Mouse (Mus musculus) heart, postnatal 25 days (tissue): ENCODE data around the gene Spata33. TPM values are rescaled to one million over a fixed set of nuclear protein-coding genes. Genes with fewer than 3 reads are reported as not detected.
"Not testable (repeated sequence)": the region's sequence is repeated elsewhere in the genome, so short reads cannot be mapped to it uniquely, and the experiment has no call there.

Source experiments
- DNase-seq: peaks from one replicate; pipeline ENCODE4 v3.0.0; 2022; ENCODE audit warnings: low spot score
- intact Hi-C: fragments of 180-260 bp; cut with DNase I; formaldehyde crosslinking; loops from one replicate; pipeline ENCODE4 v1.15.1; 2025
- total RNA-seq, 2 experiments: library from RNA; stranded (reverse); gene quantifications; 2 replicates each; pipeline ENCODE4 v1.2.3; 2021

Spata33 gene
- total RNA-seq, 2 experiments from 2014 or later = 30.2 to 30.6 TPM

DNA sequence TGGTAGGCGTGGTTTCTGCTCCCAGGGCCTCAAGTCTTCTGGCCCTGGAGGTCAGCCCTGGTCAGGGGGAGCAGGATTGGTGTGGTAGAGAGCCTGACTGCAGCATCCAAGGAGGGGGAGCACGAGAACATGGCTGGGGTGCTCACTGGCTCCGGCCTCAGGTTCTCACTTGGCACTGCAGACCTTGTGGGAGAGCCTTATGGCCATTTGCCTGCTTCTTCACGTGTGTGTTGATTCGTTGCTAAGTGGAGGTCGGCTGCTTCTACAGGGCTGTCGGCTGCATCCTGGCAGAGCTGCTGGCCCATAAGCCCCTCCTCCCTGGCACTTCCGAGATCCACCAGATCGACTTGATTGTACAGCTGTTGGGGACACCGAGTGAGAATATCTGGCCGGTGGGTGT is 17.7 kb downstream of the Spata33 start:
- DNase-seq, intact Hi-C loops: not testable (repeated sequence)

DNA sequence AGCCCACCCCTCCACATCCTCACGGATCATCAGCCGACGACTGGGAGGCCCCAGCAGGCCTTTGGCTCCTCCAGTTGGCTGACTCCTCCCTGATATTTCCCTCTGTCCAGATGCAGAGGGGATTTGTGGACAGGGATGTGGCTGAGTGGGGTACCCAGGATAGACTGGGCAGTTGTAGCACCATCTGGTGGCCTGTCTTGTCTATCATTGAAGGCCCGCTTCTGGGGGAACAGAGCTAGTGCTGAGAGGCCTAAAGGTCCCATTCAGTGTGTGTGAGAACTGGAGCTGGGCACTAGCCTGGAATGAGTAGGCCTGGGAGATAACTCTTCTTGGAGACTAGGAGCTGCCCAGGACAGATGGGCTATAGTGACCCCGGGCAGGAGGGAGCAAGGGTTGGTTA is 19.1 kb downstream of the Spata33 start:
- no peak for DNase-seq
- intact Hi-C loops = no loop called here

DNA sequence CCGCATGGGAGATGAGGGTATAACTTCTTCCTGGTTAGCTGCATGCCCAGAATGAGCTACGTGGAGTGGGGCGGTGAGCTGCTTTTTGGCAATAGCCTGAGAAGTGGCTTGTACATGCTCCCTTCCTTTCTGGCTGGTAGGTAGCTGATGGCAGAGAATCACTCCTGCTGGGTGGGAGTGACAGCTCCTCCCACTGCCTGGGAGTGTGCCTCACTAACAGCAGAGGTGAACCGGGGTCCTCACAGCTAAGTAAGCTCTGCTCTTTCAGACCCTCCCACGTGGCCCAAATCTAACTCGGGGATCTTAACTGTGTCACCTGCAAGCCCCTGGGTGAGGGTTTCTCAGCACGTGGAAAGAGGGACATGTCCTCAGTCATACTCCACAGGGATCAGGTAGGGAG is 19.9 kb downstream of the Spata33 start:
- intact Hi-C loops = no loop called here

DNA sequence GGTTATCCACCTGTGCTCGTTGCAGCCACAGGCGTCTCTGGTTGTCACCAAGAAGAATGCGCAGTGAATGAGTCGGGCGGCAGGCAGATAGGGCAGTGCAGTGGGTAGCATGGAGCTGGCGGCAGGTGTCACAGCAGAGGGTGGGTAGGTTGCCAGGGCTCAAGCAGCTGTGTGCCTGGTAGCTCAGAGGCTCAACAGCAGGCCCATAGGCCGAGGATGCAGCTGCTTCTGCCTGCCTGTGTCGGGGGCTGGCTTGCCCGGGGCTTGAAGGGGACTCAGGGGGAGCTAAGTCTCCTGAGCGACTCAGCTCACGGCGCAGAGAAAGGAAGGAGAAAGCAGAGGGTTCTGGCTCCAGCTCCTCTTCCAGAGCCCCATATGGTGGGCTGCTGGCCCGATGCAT is 20.7 kb downstream of the Spata33 start:
- intact Hi-C loops = no loop called here
- DNase-seq = no peak

More for the DNA sequence above, 19.9 kb downstream of the Spata33 start:
- DNase-seq = no peak

DNA sequence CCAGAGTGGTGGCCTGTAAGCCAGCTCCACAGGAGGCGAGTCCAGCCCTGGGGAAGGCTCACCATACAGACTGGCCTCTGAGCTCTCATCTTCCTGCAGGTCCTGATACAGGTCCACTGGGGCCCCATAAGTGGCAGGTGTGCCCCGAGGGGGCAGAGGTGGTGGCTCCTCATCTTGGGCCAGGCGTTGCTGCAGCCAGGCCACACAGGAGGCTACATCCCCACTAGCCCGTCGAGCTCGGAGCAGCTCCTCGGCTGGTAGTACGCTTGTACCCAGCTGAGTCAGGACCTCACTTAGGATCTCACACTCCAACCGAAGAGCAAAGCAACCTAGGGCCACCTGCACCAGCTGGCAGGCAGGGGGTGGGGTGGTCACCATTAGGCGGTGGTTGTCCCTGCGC is 21.1 kb downstream of the Spata33 start:
- no peak for DNase-seq

DNA sequence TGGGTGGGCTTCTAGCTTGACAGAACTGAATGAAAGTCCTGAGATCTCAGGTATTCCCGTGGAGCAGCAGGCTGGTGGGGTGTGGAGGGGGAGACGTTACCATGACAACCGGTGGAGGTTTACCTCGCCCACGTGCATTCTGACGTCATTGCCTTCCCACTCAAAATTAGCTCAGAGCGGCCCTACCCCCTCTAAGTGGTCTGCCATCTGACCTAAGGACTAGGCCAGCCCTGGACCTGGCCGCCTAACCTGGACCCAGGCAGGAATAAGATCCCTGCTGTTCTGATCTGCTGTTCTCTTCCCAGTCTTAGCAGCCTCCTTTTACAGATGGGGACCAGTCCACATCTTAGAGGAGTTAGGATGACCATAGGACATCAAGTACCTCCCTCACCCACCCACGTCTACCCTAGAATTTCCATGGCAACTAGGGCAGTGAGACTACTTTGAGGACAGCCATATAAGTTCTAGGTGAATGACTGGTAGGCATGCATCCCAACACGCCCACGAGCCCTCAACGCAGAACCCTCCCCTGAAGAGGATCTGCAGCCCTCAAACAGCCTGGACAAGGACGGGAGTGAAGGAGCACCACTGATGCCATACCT is 22.4 kb downstream of the Spata33 start:
- no peak for DNase-seq
- intact Hi-C loops = no loop called here

More for the DNA sequence above, 21.1 kb downstream of the Spata33 start:
- intact Hi-C loops = no loop called here

DNA sequence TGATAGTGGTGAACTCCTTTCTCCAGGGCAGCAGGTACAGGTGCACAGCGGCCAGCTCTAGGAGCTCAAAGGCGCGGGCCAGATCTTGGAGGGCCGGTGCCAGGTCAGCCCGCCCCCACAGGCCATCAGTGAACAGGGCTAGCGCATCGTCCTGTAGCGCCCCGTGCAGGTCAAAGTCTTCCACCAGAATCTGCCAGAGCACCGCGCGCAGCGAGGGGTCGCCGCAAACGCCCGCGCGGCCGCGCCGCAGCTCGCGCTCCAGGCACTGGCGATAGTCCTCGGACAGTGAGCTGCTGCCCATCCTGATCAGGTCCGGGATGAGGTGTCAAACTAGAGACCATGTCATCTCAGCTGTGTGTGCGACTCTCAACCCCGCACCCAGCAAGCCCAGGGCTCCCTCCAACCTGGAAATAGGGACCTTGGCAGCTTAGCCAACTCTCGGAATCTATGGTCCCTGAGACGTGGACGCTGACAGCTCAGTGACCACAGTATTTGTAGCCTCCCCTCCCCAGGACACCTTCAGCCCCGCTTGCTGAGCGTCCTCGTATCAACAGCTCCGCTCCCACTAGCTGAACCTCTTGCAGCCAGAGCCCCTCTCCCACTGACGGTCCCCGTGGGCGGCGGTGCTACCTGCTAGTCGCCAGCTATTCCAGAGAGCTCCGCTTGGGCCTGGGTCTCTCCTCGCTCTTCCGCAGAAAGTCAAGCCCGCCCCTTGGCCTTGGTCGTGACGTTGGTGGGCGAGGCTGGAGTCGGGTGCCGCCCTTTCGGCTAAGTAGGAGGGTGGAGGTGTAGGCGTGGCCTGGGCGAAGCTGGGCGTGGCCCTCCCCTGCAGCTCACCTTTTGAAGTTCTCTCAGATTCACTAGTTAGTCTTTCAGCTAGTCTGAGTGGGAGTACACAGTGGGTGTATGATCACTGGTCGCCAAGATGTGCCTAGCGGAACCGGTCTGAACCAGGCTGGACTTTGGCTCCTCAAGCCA is 23.2 kb downstream of the Spata33 start, which contains the start of gene Spata2l:
TSS of gene Spata2l (minus strand) at position 714 of the 978 bp plus-strand sequence.
- peak; percentile 66 for DNase-seq
- intact Hi-C loops = no loop called here

DNA sequence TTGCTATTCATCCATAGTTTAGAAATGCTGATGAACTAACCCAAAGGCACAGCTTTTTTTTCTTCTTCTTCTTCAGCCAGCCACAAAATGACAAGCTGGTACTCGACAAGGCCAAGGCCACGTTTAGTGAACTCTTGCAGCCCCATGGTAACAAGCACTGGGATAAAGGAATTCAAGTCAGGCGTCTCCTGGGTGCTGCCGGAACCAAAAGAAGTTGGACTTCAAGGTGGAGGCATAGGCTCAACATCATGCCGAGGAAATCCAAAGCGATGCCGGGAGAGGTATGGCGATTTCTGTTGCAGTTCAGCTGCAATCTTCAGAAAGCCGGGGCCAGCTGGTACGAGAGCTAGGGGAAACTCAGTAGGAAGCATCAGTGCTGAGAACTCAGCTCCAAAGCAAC is 26.8 kb downstream of the Spata33 start:
- intact Hi-C loops = no loop called here
- no peak for DNase-seq

DNA sequence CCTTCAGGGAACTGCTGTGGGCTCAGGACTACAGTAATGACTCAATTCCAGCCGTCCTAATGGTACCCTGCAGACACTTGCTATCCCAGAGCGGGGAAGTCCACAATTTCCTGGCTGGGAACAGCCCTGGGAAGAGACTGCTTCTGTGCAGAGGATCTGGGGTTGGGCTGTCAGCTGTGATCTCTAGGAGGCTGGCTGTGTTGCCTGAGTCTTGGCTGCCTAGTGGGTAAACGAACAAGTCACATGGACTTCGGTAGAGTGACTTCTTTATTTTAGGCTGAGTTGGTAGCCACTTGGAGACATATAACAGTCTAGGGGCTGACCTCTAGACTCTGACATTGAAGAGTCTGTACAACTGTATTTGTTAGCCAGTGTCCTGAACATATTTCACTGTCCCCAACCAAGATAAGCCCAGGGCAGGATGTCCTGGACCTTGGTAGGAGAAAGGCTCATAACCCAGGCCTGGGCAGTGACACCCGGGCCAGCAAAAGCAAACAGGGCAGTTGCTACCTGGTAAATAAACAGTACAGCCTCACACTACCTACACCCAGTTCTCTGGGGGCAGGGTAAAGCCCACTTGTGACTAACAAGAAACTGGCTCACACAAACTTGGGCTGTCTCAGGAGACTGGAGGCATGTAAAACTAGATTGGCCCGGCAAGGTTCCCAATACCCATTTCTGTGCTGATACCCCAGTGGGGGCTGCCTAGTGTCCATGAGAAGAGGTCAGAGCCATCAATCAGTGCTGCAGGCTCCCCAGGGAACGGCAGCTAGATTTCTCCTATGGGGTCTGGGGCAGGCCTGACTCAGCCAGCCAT is 29.7 kb downstream of the Spata33 start:
- intact Hi-C loops = no loop called here
- DNase-seq = no peak

DNA sequence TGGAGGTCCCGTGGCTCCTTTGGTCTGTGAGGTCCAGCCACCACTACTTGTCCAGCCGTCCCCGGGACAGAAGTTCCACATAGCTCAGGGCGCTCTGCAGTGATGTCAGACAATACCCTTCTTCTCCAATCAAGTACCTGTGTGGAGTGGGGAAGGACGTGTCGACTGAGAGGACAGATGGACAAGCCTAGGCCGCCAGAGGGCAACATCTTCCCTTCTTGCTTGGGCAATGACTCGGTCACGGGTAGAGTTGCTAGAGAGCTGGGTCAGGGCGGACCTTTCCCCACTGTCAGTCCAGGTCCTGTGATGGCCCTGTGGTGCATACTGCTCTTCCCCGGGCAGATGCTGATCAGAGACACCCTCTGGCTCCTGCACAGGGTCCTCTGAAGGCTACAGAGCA is 30.4 kb downstream of the Spata33 start:
- intact Hi-C loops = no loop called here
- DNase-seq = no peak

DNA sequence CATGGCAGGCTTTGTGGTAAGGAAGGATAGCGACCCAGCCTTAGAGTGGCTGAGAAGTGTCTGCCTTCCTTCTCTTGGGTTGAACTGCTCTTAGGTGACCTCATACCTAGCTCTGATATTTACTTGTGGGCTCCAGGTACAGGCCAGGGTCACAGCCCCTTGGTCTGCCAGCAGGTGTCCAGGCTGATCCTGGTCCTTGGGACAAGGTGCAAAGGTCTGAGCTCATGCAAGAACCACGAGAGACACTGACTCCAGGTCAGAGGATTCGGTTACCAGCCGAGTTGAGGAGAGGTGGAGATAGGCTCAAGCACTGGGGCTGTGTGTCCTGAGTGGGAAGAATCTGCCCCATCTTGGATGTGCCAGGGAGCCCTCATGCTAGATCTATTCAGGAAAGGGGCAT is 31.8 kb downstream of the Spata33 start:
- DNase-seq = no peak
- intact Hi-C loops = no loop called here

DNA sequence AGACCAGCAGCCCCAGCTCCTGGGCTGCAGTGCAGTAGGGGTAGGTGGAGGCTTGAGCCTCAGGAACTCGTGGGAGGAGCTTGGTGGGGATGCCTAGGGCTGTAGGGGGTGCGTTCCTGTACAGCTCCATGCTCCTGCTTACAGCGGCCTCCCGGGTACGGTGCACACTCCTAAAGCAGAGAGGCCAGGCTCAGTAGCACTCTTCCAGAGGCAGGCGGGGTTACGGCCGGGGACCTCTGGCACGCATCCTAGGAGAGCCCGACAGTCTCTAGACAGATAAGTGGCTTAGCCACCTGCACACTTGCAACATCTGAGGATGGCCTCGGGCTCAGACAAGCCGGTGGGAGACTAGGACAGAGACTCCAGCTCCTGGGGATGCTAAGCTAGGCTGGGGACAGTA is 32.9 kb downstream of the Spata33 start:
- intact Hi-C loops = no loop called here
- DNase-seq = no peak

DNA sequence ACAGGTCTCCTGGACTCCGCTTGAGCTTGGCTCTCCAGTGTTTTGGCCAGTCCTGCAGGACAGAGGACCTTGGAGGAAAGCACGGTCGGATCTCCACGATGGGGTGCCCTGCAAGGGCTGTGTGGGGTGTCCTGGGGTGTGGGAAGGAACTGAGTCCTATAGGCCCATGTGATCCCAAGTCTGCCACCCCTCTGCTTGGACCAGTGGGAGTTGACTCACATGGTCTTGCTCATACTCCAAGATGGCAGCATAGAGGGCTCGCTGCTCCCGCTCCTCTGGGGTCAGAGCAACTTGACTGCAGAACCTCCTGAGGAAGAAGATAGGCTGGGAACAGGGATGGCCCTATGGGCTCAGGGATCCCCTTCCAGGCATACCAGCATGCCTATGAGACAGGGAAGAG is 35.1 kb downstream of the Spata33 start:
- intact Hi-C loops = no loop called here
- DNase-seq = no peak

DNA sequence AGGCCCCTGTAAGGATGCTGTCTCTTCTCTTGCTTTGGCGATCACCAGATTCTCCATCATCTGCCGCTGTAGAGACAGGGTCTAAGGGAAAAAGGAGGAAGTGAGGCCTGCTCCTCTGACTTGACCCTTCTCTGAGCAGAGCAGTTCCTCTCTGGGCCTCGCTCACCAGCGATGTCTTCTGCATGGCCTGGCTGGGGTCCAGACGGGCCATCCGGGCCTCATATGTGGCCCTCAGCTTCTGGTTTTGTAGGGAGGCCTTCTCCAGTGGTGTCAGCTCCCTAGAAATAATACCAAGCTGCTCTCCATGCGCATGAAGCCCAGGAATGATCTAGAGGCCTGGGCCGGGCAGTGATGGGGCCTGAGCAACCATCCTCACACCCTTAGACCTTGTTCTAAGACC is 36.0 kb downstream of the Spata33 start:
- DNase-seq = no peak
- intact Hi-C loops = no loop called here

DNA sequence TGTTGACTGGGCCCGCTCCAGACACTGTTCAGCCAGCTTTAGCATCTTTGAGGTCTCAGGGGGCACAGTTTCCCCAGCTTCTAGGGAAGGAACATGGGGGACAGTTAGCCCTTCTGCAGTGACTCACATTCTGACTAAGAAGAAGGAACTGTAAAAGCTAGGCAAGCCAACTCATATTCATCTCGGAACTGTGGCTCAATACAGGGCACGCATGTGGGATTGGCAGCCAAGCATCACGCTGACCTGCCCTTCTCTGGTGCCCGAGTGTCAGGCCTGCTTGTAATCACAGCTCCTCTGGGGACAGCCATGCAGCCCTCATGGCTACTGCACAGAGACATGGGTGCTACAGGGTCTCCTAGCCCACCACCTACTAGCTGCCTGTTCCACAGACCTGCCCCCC is 38.3 kb downstream of the Spata33 start:
- intact Hi-C loops = loop anchor here (5.0 kb wide), 1 partner anchor 39 kb away; the partner anchor contains the start of genes Chmp1a and Spata33
- no peak for DNase-seq

DNA sequence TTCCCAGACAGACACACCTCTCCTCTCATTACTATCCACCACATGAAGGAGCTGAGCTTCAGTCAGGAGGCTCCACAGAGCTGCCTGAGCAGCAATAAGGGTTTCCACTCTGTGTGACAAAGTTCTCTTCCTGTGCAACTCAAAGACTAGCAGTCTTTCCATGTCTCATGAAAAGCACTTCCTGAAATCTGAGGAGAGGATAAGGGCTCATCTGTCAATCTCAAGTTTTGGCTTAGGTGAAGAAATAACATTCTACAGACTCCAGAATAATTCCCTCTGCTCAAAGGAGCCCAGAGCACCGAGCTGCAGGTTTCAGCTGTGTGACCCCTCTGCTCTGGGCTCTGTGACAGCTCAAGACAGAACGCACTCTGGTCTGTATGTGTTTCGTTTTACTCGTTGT is 40.3 kb downstream of the Spata33 start:
- DNase-seq = no peak
- intact Hi-C loops = loop anchor here (5.0 kb wide), 1 partner anchor 41 kb away; the partner anchor contains the start of genes Chmp1a and Spata33

DNA sequence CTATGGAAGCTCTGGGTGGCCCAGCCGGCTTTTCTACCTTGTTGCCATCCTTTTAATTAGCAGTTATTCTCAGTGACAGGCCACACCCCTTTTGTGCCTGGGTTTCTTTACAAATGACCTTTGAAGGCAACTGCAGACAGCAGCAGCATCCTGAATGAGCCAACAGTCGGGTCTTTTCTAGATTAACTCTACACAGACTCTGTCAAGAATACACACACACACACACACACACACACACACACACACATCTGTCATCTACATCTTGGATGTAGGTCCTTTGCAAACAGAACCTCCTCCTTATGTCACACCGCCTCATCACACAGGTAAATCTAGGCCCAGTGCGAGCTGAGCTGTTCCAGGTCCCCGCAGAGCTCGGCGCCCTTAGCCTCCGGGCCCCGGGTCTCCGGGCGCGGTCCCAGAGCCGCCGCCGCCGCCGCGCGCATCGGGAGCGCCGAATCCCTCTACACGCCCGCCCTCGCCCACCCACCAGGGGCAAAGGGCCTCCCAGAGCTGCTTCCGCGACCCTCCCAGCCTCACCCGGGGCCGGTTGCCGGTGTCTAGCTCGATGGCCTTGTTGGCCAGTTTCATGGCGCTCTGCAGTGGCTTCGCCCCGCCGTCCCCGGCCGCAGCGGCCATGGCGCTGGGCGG is 40.9 kb downstream of the Spata33 start:
- intact Hi-C loops = loop anchor here (5.0 kb wide), 1 partner anchor 41 kb away; the partner anchor contains the start of genes Chmp1a and Spata33
- DNase-seq = no peak

DNA sequence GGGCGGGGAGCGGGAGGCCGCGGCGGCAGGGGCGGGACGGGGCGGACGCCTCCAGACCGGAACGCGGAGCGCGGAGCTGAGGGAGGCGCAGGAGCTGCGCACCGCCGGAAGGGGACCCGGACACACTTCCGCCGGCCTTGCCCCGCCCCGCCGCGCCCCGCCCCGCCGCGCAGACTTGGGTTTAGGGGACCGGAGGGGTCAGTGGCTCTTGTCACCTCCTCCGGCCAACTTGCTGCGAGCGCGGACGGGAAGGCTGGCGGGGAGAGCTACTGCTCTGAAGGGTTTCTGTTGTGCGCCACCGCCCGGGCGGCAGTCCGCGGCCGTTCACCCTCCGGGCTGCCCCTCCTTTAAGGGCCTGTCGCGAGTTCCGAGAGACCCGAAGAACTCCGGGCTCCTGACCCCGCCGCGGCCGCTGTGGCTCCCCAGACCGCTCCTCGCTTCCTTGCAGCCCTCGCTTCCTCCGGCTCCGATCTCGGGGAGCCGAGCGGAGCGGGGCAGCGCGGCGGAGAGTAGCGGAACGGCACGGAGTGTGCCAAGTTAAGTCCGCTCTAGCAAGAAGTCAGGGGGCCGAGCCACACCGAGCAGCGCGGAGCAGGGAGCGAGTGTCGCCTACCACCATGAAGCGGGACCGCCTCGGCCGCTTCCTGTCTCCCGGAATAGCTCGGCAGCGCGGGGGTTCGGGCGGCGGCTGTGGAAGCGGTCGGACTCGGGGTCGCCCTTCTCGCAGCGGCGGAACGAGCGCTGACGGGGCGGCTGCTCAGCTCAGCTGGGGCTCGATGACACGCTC is 41.7 kb downstream of the Spata33 start, which contains the start of the genes Zfp276 and Vps9d1:
TSS of gene Zfp276 (plus strand) at position 97 of the 787 bp plus-strand sequence.
TSS of gene Vps9d1 (minus strand) at position 250 of the 787 bp plus-strand sequence.
- DNase-seq = peak; percentile 70
- intact Hi-C loops = loop anchor here (5.0 kb wide), 1 partner anchor 42 kb away; the partner anchor contains the start of genes Chmp1a and Spata33

DNA sequence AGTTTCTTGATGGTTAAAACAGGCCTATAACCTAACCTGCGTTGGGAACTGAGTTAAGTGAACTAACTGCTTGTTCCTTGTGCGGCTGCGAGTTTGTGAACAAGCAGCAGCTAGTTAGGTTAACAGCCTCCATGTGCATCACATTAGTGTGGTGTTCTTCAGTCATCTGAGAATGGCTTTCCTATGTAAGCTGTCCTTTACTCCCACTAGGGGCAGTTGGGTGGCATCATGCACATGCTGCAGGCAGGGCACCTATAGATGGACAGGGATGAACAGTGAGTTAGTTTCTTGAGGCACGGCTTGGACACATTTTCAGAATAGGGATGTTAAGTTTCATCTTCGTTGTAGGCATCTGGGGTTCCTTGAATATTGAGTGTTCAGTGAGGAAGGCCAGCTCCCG is 42.5 kb downstream of the Spata33 start:
- intact Hi-C loops = no loop called here
- no peak for DNase-seq
